Mouse (Mus musculus) liver, embryonic 15.5 days (tissue): Measurements from ENCODE around the gene Sp1. TPM values are rescaled to one million over a fixed set of nuclear protein-coding genes. Genes with fewer than 3 reads are reported as not detected.
A peak's percentile ranks its signal among the peaks of the same experiment; 100 is the strongest.

ENCODE experiments used
- ATAC-seq: fragments of 200-750 bp; cut with Nextera tagmentation; 2 replicates; pipeline ENCODE4 v1.8.0; 2017; ENCODE audit warnings: moderate number of reproducible peaks, mild to moderate bottlenecking, moderate library complexity; ENCODE audit not compliant: insufficient read depth
- H3K27ac ChIP-seq: fragments of 300-500 bp; sonication (generic); replicated peaks from 2 replicates; pipeline ENCODE4 v1.5.1; 2015; ENCODE audit warnings: mild to moderate bottlenecking, inconsistent platforms
- H3K27me3 ChIP-seq: fragments of 300-500 bp; sonication (generic); 2 replicates; pipeline ENCODE4 v1.6.1; 2015; ENCODE audit warnings: mild to moderate bottlenecking, inconsistent platforms
- H3K36me3 ChIP-seq: fragments of 300-500 bp; sonication (generic); replicated peaks from 2 replicates; pipeline ENCODE4 v1.6.1; 2015; ENCODE audit warnings: moderate library complexity, mild to moderate bottlenecking, inconsistent platforms
- H3K4me1 ChIP-seq: fragments of 300-500 bp; sonication (generic); replicated peaks from 2 replicates; pipeline ENCODE4 v1.6.1; 2015; ENCODE audit warnings: inconsistent platforms
- H3K4me2 ChIP-seq: fragments of 300-500 bp; sonication (generic); 2 replicates; pipeline ENCODE4 v1.6.1; 2015; ENCODE audit warnings: moderate library complexity, mild to moderate bottlenecking, inconsistent platforms
- H3K4me3 ChIP-seq: fragments of 300-500 bp; sonication (generic); replicated peaks from 2 replicates; pipeline ENCODE4 v1.5.1; 2015; ENCODE audit warnings: mild to moderate bottlenecking, inconsistent platforms
- H3K9ac ChIP-seq: fragments of 300-500 bp; sonication (generic); 2 replicates; pipeline ENCODE4 v1.6.1; 2015; ENCODE audit warnings: moderate library complexity, mild to moderate bottlenecking, inconsistent platforms
- H3K9me3 ChIP-seq: fragments of 300-500 bp; sonication (generic); replicated peaks from 2 replicates; pipeline ENCODE4 v1.6.1; 2016; ENCODE audit warnings: inconsistent platforms
- WGBS: fragments of 180-500 bp; shearing (Covaris S2); methylation state at CpG from one replicate; pipeline ENCODE4 v1.1.7; 2015; ENCODE audit warnings: mixed read lengths; ENCODE audit not compliant: insufficient replicate concordance; 5-methylcytosine and 5-hydroxymethylcytosine counted together
- polyA plus RNA-seq: library from polyadenylated mRNA; unstranded; fragments of >200 nt; fragmentation: Nextera tagmentation; extraction: Ambion mirVana; gene quantifications from 2 replicates; pipeline ENCODE4 v1.2.1, GENCODE M21; 2015

Sp1 gene
- polyA plus RNA-seq, 1 experiment from 2014 or later: 3.5 TPM

DNA sequence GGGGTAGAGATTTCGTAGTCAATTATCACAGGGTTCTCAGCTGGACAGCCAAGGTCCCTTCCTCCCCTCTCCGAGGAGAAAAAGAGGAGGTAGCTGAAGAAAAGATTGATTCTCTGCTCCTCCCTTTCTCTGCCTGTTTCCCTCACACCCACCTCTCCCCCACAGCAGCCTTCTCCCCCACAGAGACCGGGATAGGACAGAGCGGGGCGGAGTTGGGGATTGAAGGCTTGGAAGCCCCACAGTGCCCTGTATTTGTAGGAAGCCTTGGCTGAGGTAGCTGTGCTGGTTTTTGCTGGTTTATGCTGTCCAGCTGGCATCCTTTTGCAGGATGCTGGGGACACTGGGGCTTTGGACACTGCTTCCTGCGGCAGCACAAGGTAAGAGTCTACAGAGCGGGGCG, 39.2 kb downstream of the Sp1 start, which contains the start of gene Amhr2:
TSS of gene Amhr2 (plus strand) at position 222 of the 400 bp plus-strand sequence.
- no peak within 1 kb of the TSS for H3K4me3 ChIP-seq
- no peaks in the 10 kb centered on the region; the same call in 1 of the 2 replicates for H3K27me3 ChIP-seq
- H3K27ac ChIP-seq: no peak within 1 kb of the TSS
- no peaks in the 10 kb centered on the region for H3K36me3 ChIP-seq
- H3K9ac ChIP-seq: no peak within 1 kb of the TSS
- ATAC-seq: no peak
- no peak within 1 kb of the TSS for H3K4me2 ChIP-seq
- 68% methylated on average over 8 of the region's 8 CpGs for WGBS
- no peaks in the 10 kb centered on the region for H3K9me3 ChIP-seq
- no peaks in the 10 kb centered on the region; the same call in 1 of the 2 replicates for H3K4me1 ChIP-seq

DNA sequence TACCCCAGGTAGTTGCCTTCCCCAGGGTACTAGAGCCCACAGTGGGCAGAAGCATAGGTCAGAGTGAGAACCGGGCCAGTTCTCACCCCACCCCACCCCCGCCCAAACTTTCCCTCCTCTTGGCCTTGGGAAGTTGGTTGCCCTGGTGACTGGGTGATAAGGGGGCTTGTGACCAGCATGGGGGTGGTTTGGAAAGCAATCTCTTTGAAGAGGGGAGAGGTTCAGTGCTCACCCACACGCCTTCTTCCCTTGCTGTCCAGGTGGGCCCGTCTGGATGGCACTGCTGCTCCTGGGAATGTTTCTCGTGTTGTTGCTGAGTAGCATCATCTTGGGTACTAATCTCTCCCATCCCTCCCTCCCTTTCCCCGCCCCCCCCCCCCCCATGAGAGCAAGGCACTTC, 40.5 kb downstream of the Sp1 start:
- no peak for ATAC-seq
- no peaks in the 10 kb centered on the region for H3K36me3 ChIP-seq
- H3K4me1 ChIP-seq: peaks cover 7% of the 10 kb centered on the region; the same call in 1 of the 2 replicates
- no peak overlapping the region for H3K27ac ChIP-seq
- no peaks in the 10 kb centered on the region; the same call in 1 of the 2 replicates for H3K27me3 ChIP-seq
- H3K4me3 ChIP-seq: no peak overlapping the region
- 15% methylated on average over 6 of the region's 6 CpGs for WGBS
- no peak overlapping the region for H3K9ac ChIP-seq
- H3K9me3 ChIP-seq: no peaks in the 10 kb centered on the region
- no peak overlapping the region for H3K4me2 ChIP-seq

GRCm38 (mm10) chr15:102449366-102449765, 43.4 kb downstream of the Sp1 start:
- Histone ChIP-seq H3K4me2 (no peak overlapping the region), H3K36me3 (no peaks in the 10 kb centered on the region), H3K9ac (no peak overlapping the region), H3K4me3 (no peak overlapping the region), H3K27ac (no peak overlapping the region), H3K9me3 (no peaks in the 10 kb centered on the region), H3K27me3 (no peaks in the 10 kb centered on the region; the same call in none of the 2 replicates), H3K4me1 (peaks cover 8% of the 10 kb centered on the region; the same call in 1 of the 2 replicates)
- ATAC-seq: no peak
- WGBS: 57% methylated on average over 8 of the region's 8 CpGs

DNA sequence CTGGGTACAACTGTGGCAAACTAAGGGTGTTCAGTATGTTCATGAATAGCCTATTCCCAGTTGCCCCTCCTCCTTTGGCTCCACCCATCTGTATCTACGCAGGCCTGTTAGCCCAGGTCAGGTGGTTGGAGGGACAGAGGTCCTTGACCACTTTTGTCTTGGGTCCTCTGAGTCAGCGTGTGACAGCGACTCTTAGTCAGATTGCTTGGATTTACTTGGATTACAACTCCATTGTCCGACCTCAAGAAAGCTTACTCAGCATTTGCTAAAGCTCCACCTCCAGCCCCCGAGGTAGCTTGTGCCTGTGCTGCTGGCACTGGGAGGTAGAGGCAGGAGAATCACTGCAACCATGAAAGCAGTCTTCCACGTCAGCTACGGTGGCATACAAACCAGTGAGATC, 45.0 kb downstream of the Sp1 start:
- Histone ChIP-seq H3K9ac (no peak overlapping the region), H3K4me2 (peak overlapping the region; percentile 23; the same call in 1 of the 2 replicates), H3K27me3 (no peaks in the 10 kb centered on the region; the same call in none of the 2 replicates), H3K4me3 (0 out of 2 replicates have a peak overlapping the region, but pooled peaks have one; percentile 4), H3K4me1 (peaks cover 10% of the 10 kb centered on the region; the same call in 1 of the 2 replicates), H3K9me3 (no peaks in the 10 kb centered on the region), H3K36me3 (no peaks in the 10 kb centered on the region), H3K27ac (0 out of 2 replicates have a peak overlapping the region, but pooled peaks have one; percentile 38)
- 30% methylated on average over 7 of the region's 7 CpGs for WGBS
- ATAC-seq: 0 out of 2 replicates have a peak, but pooled peaks have one; percentile 32

GRCm38 (mm10) chr15:102451666-102452430, 45.9 kb downstream of the Sp1 start:
- H3K4me1 ChIP-seq: peaks cover 12% of the 10 kb centered on the region; the same call in 1 of the 2 replicates
- H3K36me3 ChIP-seq: no peaks in the 10 kb centered on the region
- no peaks in the 10 kb centered on the region; the same call in none of the 2 replicates for H3K27me3 ChIP-seq
- H3K9me3 ChIP-seq: no peaks in the 10 kb centered on the region
- 73% methylated on average over 26 of the region's 26 CpGs for WGBS
- no peak overlapping the region for H3K4me3 ChIP-seq
- no peak overlapping the region for H3K4me2 ChIP-seq
- no peak overlapping the region for H3K27ac ChIP-seq
- no peak for ATAC-seq
- no peak overlapping the region for H3K9ac ChIP-seq

- 44% methylated on average over 6 of the region's 6 CpGs for WGBS
These were observed 50.0 kb downstream of the Sp1 start for GRCm38 (mm10) chr15:102455993-102456392.

GRCm38 (mm10) chr15:102458050-102458736, 52.2 kb downstream of the Sp1 start:
- H3K9ac ChIP-seq: 0 out of 2 replicates have a peak overlapping the region, but pooled peaks have one; percentile 35
- H3K4me2 ChIP-seq: peak overlapping the region; percentile 78
- H3K27me3 ChIP-seq: no peaks in the 10 kb centered on the region
- WGBS: 27% methylated on average over 5 of the region's 5 CpGs
- H3K36me3 ChIP-seq: peaks cover 12% of the 10 kb centered on the region
- H3K27ac ChIP-seq: peak overlapping the region; percentile 91
- peak overlapping the region; percentile 62 for H3K4me3 ChIP-seq
- H3K9me3 ChIP-seq: no peaks in the 10 kb centered on the region
- no peak for ATAC-seq
- peaks cover 58% of the 10 kb centered on the region for H3K4me1 ChIP-seq

More at GRCm38 (mm10) chr15:102455993-102456392, 50.0 kb downstream of the Sp1 start:
- Histone ChIP-seq H3K27ac (no peak overlapping the region), H3K4me3 (no peak overlapping the region), H3K9ac (no peak overlapping the region), H3K9me3 (no peaks in the 10 kb centered on the region), H3K27me3 (no peaks in the 10 kb centered on the region; the same call in 1 of the 2 replicates), H3K4me2 (no peak overlapping the region), H3K36me3 (no peaks in the 10 kb centered on the region), H3K4me1 (peaks cover 50% of the 10 kb centered on the region)
- ATAC-seq: no peak

- peaks cover 19% of the 10 kb centered on the region for H3K36me3 ChIP-seq
- ATAC-seq: peak; percentile 77
These were observed 53.0 kb downstream of the Sp1 start, which contains the start of gene Prr13 for GRCm38 (mm10) chr15:102458904-102459317. Gene Prr13, plus strand, starts transcription at chr15:102459028.

DNA sequence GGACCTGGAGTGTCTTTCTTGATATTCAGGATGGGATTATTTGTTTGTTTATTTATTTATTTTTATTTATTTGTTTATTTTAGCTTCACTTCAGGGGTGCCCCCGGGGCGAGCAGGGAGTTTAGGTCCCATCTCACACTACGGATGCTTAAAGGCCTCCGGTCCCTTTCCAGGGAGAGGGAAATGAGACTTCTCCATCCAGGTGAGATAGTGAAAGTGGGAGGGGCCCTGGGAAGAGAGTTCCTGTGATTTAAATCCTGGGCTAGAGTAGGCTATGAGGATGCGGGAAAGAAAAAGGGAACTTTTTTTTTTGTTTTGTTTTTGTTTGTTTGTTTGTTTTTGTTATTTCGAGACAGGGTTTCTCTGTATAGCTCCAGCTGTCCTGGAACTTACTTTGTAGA, 53.4 kb downstream of the Sp1 start:
- Histone ChIP-seq H3K4me3 (peak overlapping the region; percentile 62), H3K4me2 (peak overlapping the region; percentile 78), H3K27ac (peak overlapping the region; percentile 91), H3K27me3 (no peaks in the 10 kb centered on the region), H3K9ac (peak overlapping the region; percentile 58), H3K9me3 (no peaks in the 10 kb centered on the region), H3K36me3 (peaks cover 22% of the 10 kb centered on the region), H3K4me1 (peaks cover 65% of the 10 kb centered on the region)
- 9% methylated on average over 6 of the region's 6 CpGs for WGBS
- no peak for ATAC-seq

More at GRCm38 (mm10) chr15:102458904-102459317, 53.0 kb downstream of the Sp1 start, which contains the start of gene Prr13:
- H3K4me3 ChIP-seq: peak within 1 kb of the TSS; percentile 62
- H3K27ac ChIP-seq: peak within 1 kb of the TSS; percentile 91
- H3K4me2 ChIP-seq: peak within 1 kb of the TSS; percentile 78
- no peaks in the 10 kb centered on the region for H3K27me3 ChIP-seq
- WGBS: under 1% methylated on average over 19 of the region's 19 CpGs
- no peaks in the 10 kb centered on the region for H3K9me3 ChIP-seq
- H3K9ac ChIP-seq: peak within 1 kb of the TSS; percentile 58
- peaks cover 63% of the 10 kb centered on the region for H3K4me1 ChIP-seq

GRCm38 (mm10) chr15:102459847-102460246, 53.9 kb downstream of the Sp1 start:
- H3K27ac ChIP-seq: peak overlapping the region; percentile 91
- H3K4me1 ChIP-seq: peaks cover 65% of the 10 kb centered on the region
- H3K9ac ChIP-seq: peak overlapping the region; percentile 58
- no peaks in the 10 kb centered on the region for H3K27me3 ChIP-seq
- H3K4me3 ChIP-seq: peak overlapping the region; percentile 62
- 6% methylated on average over 5 of the region's 5 CpGs for WGBS
- peaks cover 22% of the 10 kb centered on the region for H3K36me3 ChIP-seq
- peak overlapping the region; percentile 78 for H3K4me2 ChIP-seq
- ATAC-seq: peak; percentile 72
- no peaks in the 10 kb centered on the region for H3K9me3 ChIP-seq
